Mouse (Mus musculus): ENCODE results near the gene Zfand4.

Zfand4 gene

GRCm38 (mm10) chr6:116371500-116371899 is 107.5 kb downstream of the Zfand4 start:
- no peak for DNase-seq (ENCODE audit: low read depth, low spot score)

GRCm38 (mm10) chr6:116374136-116374535 is 110.1 kb downstream of the Zfand4 start:
- no peak for DNase-seq (ENCODE audit: low read depth, low spot score)

GRCm38 (mm10) chr6:116374618-116375017 is 110.6 kb downstream of the Zfand4 start:
- no peak for DNase-seq (ENCODE audit: low read depth, low spot score)

- DNase-seq (ENCODE audit: low read depth, low spot score): no peak
Measured at GRCm38 (mm10) chr6:116378892-116379291, 114.9 kb downstream of the Zfand4 start.
